Mouse (Mus musculus): ENCODE data around the gene Nme4. TPM values are rescaled to one million over a fixed set of nuclear protein-coding genes. Genes with fewer than 3 reads are reported as not detected.
"Not testable (repeated sequence)": the region's sequence is repeated elsewhere in the genome, so short reads cannot be mapped to it uniquely, and the experiment has no call there.

Gene Nme4
- polyA plus RNA-seq, 1 experiment, result 35.1 TPM

DNA sequence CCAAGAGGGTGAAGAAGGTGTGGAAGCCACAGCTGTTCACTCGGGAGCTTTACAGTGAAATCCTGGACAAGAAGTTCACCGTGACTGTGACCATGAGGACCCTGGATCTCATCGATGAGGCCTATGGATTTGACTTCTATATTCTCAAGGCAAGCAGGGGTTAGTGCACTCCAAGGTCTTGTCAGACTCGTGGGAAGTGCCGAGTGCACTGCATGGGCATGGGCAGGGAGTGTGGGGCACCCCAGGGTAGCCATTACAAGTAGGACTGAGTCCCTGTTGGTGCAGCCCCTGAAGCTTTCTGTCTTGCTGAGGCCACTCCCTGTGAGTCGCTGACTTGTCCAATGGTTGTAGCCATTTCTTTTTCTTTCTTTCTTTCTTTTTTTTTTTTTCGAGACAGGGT is 29.2 kb upstream of the Nme4 start:
- no peak for TF ChIP-seq CTCF (IDR thresholded peaks at IDR 0.05; ENCODE audit: borderline replicate concordance, extremely low read depth, insufficient read depth, insufficient read length)
- no peak for TF ChIP-seq POLR2A (IDR thresholded peaks at IDR 0.05; ENCODE audit: borderline replicate concordance, extremely low read depth, insufficient read depth, insufficient read length, poor library complexity, severe bottlenecking)
- no peak for DNase-seq (ENCODE audit: low read depth)

- peak; percentile 99 for DNase-seq (ENCODE audit: low read depth)
- no peak for TF ChIP-seq CTCF (IDR thresholded peaks at IDR 0.05; ENCODE audit: borderline replicate concordance, extremely low read depth, insufficient read depth, insufficient read length)
- TF ChIP-seq POLR2A (IDR thresholded peaks at IDR 0.05; ENCODE audit: borderline replicate concordance, extremely low read depth, insufficient read depth, insufficient read length, poor library complexity, severe bottlenecking), result peak; percentile 94; the same call in 1 of the 2 replicates
Measured at GRCm38 (mm10) chr17:26123267-26123684, 27.9 kb upstream of the Nme4 start, which contains the start of gene Mrpl28. Mrpl28 (plus strand) TSS chr17:26123500.

GRCm38 (mm10) chr17:26122431-26123140 is 27.2 kb upstream of the Nme4 start:
- TF ChIP-seq CTCF (IDR thresholded peaks at IDR 0.05; ENCODE audit: borderline replicate concordance, extremely low read depth, insufficient read depth, insufficient read length) (no peak), POLR2A (IDR thresholded peaks at IDR 0.05; ENCODE audit: borderline replicate concordance, extremely low read depth, insufficient read depth, insufficient read length, poor library complexity, severe bottlenecking) (no peak)
- no peak for DNase-seq (ENCODE audit: low read depth)

GRCm38 (mm10) chr17:26119766-26120710 is 24.6 kb upstream of the Nme4 start:
- peak; percentile 72 for DNase-seq (ENCODE audit: low read depth)
- TF ChIP-seq CTCF (IDR thresholded peaks at IDR 0.05; ENCODE audit: borderline replicate concordance, extremely low read depth, insufficient read depth, insufficient read length) (peak; percentile 83), POLR2A (IDR thresholded peaks at IDR 0.05; ENCODE audit: borderline replicate concordance, extremely low read depth, insufficient read depth, insufficient read length, poor library complexity, severe bottlenecking) (no peak)

- TF ChIP-seq POLR2A (IDR thresholded peaks at IDR 0.05; ENCODE audit: borderline replicate concordance, extremely low read depth, insufficient read depth, insufficient read length, poor library complexity, severe bottlenecking) (no peak), CTCF (IDR thresholded peaks at IDR 0.05; ENCODE audit: borderline replicate concordance, extremely low read depth, insufficient read depth, insufficient read length) (no peak)
- DNase-seq (ENCODE audit: low read depth), result no peak
Measured at GRCm38 (mm10) chr17:26116503-26117258, 21.3 kb upstream of the Nme4 start.

GRCm38 (mm10) chr17:26115956-26116487 is 20.6 kb upstream of the Nme4 start:
- DNase-seq (ENCODE audit: low read depth), result no peak
- TF ChIP-seq POLR2A (IDR thresholded peaks at IDR 0.05; ENCODE audit: borderline replicate concordance, extremely low read depth, insufficient read depth, insufficient read length, poor library complexity, severe bottlenecking), result no peak
- TF ChIP-seq CTCF (IDR thresholded peaks at IDR 0.05; ENCODE audit: borderline replicate concordance, extremely low read depth, insufficient read depth, insufficient read length), result no peak

DNA sequence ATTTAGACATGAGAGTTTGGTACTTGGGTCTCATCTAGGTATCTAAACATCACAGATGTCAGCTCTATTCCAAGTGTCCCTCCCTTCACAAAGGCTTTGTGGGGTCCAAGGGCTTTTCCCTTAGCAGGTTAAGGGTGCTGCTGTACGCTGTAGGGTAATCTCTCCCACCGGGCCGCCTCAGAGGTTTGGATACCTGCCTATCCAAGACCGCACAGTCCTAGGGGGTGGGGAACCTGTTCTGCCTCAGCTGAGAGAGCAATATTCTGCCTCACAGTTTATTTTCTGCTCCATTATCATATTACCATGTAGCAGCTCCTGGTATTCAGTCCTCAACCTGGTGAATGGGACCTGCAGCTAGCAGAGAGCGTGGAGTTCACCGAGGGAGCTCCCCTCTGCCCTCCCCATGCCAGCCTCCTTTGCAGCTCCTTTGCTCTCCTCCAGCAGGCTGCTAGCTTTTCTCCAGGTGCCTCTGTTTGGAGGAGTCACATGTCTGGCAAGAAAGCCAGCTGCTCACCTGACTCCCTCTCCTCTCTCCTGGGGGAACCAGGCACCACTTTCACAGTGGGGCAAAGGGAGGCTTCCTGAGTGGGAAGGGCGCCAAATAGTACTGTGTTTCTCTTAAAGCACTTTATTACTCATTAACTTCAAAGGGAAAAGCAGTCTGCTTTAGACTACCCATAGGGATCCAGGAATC is 19.9 kb upstream of the Nme4 start:
- no peak for DNase-seq (ENCODE audit: low read depth)
- no peak for TF ChIP-seq CTCF (IDR thresholded peaks at IDR 0.05; ENCODE audit: borderline replicate concordance, extremely low read depth, insufficient read depth, insufficient read length)
- TF ChIP-seq POLR2A (IDR thresholded peaks at IDR 0.05; ENCODE audit: borderline replicate concordance, extremely low read depth, insufficient read depth, insufficient read length, poor library complexity, severe bottlenecking), result no peak

DNA sequence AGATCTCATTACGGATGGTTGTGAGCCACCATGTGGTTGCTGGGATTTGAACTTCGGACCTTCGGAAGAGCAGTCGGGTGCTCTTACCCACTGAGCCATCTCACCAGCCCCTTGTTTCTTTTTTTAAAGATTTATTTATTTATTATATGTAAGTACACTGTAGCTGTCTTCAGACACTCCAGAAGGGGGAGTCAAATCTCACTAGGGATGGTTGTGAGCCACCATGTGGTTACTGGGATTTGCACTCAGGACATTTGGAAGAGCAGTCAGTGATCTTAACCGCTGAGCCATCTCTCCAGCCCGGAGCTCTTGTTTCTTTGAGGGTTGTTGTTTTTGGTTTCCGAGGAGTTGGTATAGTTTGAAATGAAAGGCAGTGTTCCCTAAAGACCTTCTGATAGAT is 19.1 kb upstream of the Nme4 start:
- DNase-seq (ENCODE audit: low read depth), result not testable (repeated sequence)

GRCm38 (mm10) chr17:26114061-26114460 is 18.7 kb upstream of the Nme4 start:
- no peak for TF ChIP-seq POLR2A (IDR thresholded peaks at IDR 0.05; ENCODE audit: borderline replicate concordance, extremely low read depth, insufficient read depth, insufficient read length, poor library complexity, severe bottlenecking)
- TF ChIP-seq CTCF (IDR thresholded peaks at IDR 0.05; ENCODE audit: borderline replicate concordance, extremely low read depth, insufficient read depth, insufficient read length), result no peak
- DNase-seq (ENCODE audit: low read depth), result no peak

DNA sequence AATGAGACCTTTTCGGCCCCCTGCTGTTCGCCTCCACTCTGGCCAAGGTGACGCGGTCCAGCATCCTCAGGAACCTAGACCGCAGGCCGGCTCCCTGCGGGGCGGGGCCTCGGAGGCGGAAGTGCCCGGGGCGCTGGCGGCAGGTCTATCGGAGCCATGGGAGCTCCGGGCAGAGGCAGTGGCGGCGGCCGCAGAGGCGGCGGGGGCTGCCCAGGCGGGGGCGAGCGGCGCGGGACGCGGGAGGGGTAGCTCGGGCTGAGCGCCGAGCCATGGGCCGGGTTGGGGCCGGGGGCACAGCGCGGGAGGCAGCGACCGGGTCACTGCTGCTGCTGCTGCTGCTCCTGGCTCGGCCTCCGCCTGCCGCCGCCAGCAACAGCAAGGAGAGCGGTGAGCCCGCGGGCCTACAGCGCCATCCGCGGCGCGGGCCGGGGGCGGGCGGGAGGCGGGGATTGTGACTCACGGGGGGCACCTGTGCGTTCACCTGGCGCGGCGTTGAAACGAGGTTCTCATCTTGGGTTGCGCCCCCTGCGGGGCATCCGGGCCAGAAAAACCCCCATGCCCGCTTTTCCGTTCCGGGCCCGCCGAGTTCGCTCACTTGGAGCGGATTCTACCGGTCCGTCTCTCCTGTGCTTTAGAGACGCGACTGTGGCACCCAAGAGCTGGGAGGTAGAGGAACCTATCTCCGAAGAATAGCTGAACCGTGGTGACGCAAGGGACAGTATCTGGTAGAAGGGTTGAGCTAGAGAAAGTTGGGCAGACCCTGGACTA is 18.0 kb upstream of the Nme4 start, which contains the start of gene Tmem8:
Gene Tmem8, plus strand, starts transcription at position 119 of the 768 bp plus-strand sequence.
- TF ChIP-seq POLR2A (IDR thresholded peaks at IDR 0.05; ENCODE audit: borderline replicate concordance, extremely low read depth, insufficient read depth, insufficient read length, poor library complexity, severe bottlenecking) (0 out of 2 replicates have a peak, but pooled peaks have one; percentile 33), CTCF (IDR thresholded peaks at IDR 0.05; ENCODE audit: borderline replicate concordance, extremely low read depth, insufficient read depth, insufficient read length) (peak; percentile 45; the same call in 1 of the 2 replicates)
- peak; percentile 61 for DNase-seq (ENCODE audit: low read depth)
